Mouse (Mus musculus): ENCODE results near the gene Rpl34.

Rpl34 gene

GRCm38 (mm10) chr3:130714775-130715568, 15.2 kb downstream of the Rpl34 start:
- peak; percentile 68 for DNase-seq (ENCODE audit: extremely low read depth, low read depth)

- no peak for DNase-seq (ENCODE audit: extremely low read depth, low read depth)
Observed at GRCm38 (mm10) chr3:130712891-130713290, 17.3 kb downstream of the Rpl34 start.

GRCm38 (mm10) chr3:130710103-130710502, 20.1 kb downstream of the Rpl34 start:
- DNase-seq (ENCODE audit: extremely low read depth, low read depth) = no peak

GRCm38 (mm10) chr3:130708967-130709924, 21.0 kb downstream of the Rpl34 start, which contains the start of gene Ostc:
Gene Ostc (minus strand): TSS chr3:130709444.
- peak; percentile 99 for DNase-seq (ENCODE audit: extremely low read depth, low read depth)

GRCm38 (mm10) chr3:130708529-130708928, 21.7 kb downstream of the Rpl34 start:
- DNase-seq (ENCODE audit: extremely low read depth, low read depth) = no peak

- DNase-seq (ENCODE audit: extremely low read depth, low read depth) = no peak
Observed at GRCm38 (mm10) chr3:130702289-130702688, 27.9 kb downstream of the Rpl34 start.

- no peak for DNase-seq (ENCODE audit: extremely low read depth, low read depth)
Observed at GRCm38 (mm10) chr3:130697622-130698021, 32.6 kb downstream of the Rpl34 start.

- no peak for DNase-seq (ENCODE audit: extremely low read depth, low read depth)
Observed at GRCm38 (mm10) chr3:130694705-130695104, 35.5 kb downstream of the Rpl34 start.

- no peak for DNase-seq (ENCODE audit: extremely low read depth, low read depth)
Observed at GRCm38 (mm10) chr3:130694041-130694593, 36.1 kb downstream of the Rpl34 start.

GRCm38 (mm10) chr3:130691596-130692170, 38.5 kb downstream of the Rpl34 start:
- no peak for DNase-seq (ENCODE audit: extremely low read depth, low read depth)

GRCm38 (mm10) chr3:130690834-130691595, 39.2 kb downstream of the Rpl34 start:
- DNase-seq (ENCODE audit: extremely low read depth, low read depth) = peak; percentile 83

GRCm38 (mm10) chr3:130689630-130690029, 40.6 kb downstream of the Rpl34 start:
- DNase-seq (ENCODE audit: extremely low read depth, low read depth) = no peak

- DNase-seq (ENCODE audit: extremely low read depth, low read depth) = no peak
Observed at GRCm38 (mm10) chr3:130687051-130687450, 43.1 kb downstream of the Rpl34 start.

- DNase-seq (ENCODE audit: extremely low read depth, low read depth) = no peak
Observed at GRCm38 (mm10) chr3:130685014-130685366, 45.2 kb downstream of the Rpl34 start.

- no peak for DNase-seq (ENCODE audit: extremely low read depth, low read depth)
Observed at GRCm38 (mm10) chr3:130684276-130685013, 45.8 kb downstream of the Rpl34 start.

GRCm38 (mm10) chr3:130683836-130684235, 46.4 kb downstream of the Rpl34 start:
- DNase-seq (ENCODE audit: extremely low read depth, low read depth) = no peak

GRCm38 (mm10) chr3:130682183-130682582, 48.0 kb downstream of the Rpl34 start:
- no peak for DNase-seq (ENCODE audit: extremely low read depth, low read depth)

GRCm38 (mm10) chr3:130681226-130681625, 49.0 kb downstream of the Rpl34 start:
- DNase-seq (ENCODE audit: extremely low read depth, low read depth) = no peak

GRCm38 (mm10) chr3:130677671-130678460, 52.3 kb downstream of the Rpl34 start:
- no peak for DNase-seq (ENCODE audit: extremely low read depth, low read depth)
